Mouse (Mus musculus) liver, embryonic 12.5 days (tissue): Measurements from ENCODE around the gene Hist1h1d. TPM values are rescaled to one million over a fixed set of nuclear protein-coding genes. Genes with fewer than 3 reads are reported as not detected.

ENCODE experiments used
- ATAC-seq: fragments of 200-750 bp; cut with Nextera tagmentation; 2 replicates; pipeline ENCODE4 v1.8.0; 2017; ENCODE audit warnings: moderate number of reproducible peaks, mild to moderate bottlenecking, moderate library complexity
- H3K27ac ChIP-seq: fragments of 300-500 bp; sonication (generic); 2 replicates; pipeline ENCODE4 v1.5.1; 2016; ENCODE audit warnings: mild to moderate bottlenecking
- H3K27me3 ChIP-seq: fragments of 300-500 bp; sonication (generic); replicated peaks from 2 replicates; pipeline ENCODE4 v1.6.1; 2016; ENCODE audit warnings: mild to moderate bottlenecking, moderate library complexity
- H3K36me3 ChIP-seq: fragments of 300-500 bp; sonication (generic); 2 replicates; pipeline ENCODE4 v1.6.1; 2016; ENCODE audit warnings: mild to moderate bottlenecking, moderate library complexity
- H3K4me1 ChIP-seq: fragments of 300-500 bp; sonication (generic); 2 replicates; pipeline ENCODE4 v1.6.1; 2016
- H3K4me2 ChIP-seq: fragments of 300-500 bp; sonication (generic); 2 replicates; pipeline ENCODE4 v1.6.1; 2016; ENCODE audit warnings: mild to moderate bottlenecking, moderate library complexity
- H3K4me3 ChIP-seq: fragments of 300-500 bp; sonication (generic); 2 replicates; pipeline ENCODE4 v1.5.1; 2016; ENCODE audit warnings: mild to moderate bottlenecking, moderate library complexity
- H3K9ac ChIP-seq: fragments of 300-500 bp; sonication (generic); 2 replicates; pipeline ENCODE4 v1.6.1; 2016; ENCODE audit warnings: mild to moderate bottlenecking, moderate library complexity
- H3K9me3 ChIP-seq: fragments of 300-500 bp; sonication (generic); replicated peaks from 2 replicates; pipeline ENCODE4 v1.6.1; 2016; ENCODE audit warnings: mild to moderate bottlenecking, moderate library complexity
- microRNA-seq: library from miRNA; unstranded; fragments of <30 nt; microRNA quantifications from one replicate; pipeline ENCODE4, GENCODE M21; 2017
- polyA plus RNA-seq: library from polyadenylated mRNA; unstranded; fragments of >200 nt; fragmentation: Nextera tagmentation; extraction: Ambion mirVana; gene quantifications from 2 replicates; pipeline ENCODE4 v1.2.1, GENCODE M21; 2016

The Hist1h1d gene
- polyA plus RNA-seq, 1 experiment from 2014 or later, result 0.93 TPM

DNA sequence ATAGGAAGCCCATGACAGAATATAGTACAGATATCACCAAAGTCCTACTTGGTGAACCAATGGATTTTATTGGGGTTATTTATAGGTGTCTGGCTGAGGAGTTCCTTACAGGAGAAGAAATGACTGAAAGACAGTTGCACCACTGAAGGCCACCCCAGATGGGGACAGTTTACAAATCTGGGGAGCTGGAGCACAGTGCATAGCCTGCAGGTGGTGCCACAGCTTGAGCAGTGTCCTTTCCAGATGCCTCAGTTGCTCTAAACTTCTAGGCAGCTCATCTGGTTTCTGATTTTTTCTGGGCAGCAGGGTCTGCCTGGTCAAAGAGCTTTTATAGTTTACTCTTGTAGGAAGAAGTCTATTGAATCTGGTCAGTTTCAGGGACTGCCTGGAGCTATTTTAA lies 56.8 kb downstream of the Hist1h1d start:
- peaks cover 26% of the 10 kb centered on the region for H3K4me1 ChIP-seq
- H3K27ac ChIP-seq, result peak overlapping the region; percentile 86
- no peak overlapping the region for H3K4me3 ChIP-seq
- peak overlapping the region; percentile 43 for H3K4me2 ChIP-seq
- H3K9ac ChIP-seq, result peak overlapping the region; percentile 31; the same call in 1 of the 2 replicates
- H3K27me3 ChIP-seq, result no peaks in the 10 kb centered on the region
- peak; percentile 28; the same call in 1 of the 2 replicates for ATAC-seq
- H3K36me3 ChIP-seq, result peaks cover 14% of the 10 kb centered on the region
- no peaks in the 10 kb centered on the region for H3K9me3 ChIP-seq

Small RNA genes lying within 50 kb of the gene (microRNA-seq; reads per million reads assigned to microRNA genes)
- 2.8 reads per million for gene Gm44297
- not detected for gene Gm44359
- gene Gm44394, result not detected
- 4.9 reads per million, percentile 8 among the genes with 10 or more reads in this experiment for gene n-TStga1

Other genes starting within 250 kb of the Hist1h1d start
- 19.5 and 21.6 TPM in 2 replicates for gene Zfp322a, start 184.1 kb upstream of the Hist1h1d start, polyA plus RNA-seq
- 8.8 and 9.6 TPM in 2 replicates for gene Abt1, start 129.4 kb upstream of the Hist1h1d start, polyA plus RNA-seq
- gene Btn1a1, start 87.4 kb upstream of the Hist1h1d start, polyA plus RNA-seq, result 1.9 and 2.5 TPM in 2 replicates
- 0.07 TPM in 1 of 2 replicates, not detected in the other for gene Btn2a2, start 64.4 kb upstream of the Hist1h1d start, polyA plus RNA-seq
- gene Hist1h4h, start 22.2 kb upstream of the Hist1h1d start, polyA plus RNA-seq, result 4.4 and 4.7 TPM in 2 replicates
- gene Hist1h2af, start 19.4 kb upstream of the Hist1h1d start, polyA plus RNA-seq, result 7.8 and 13.9 TPM in 2 replicates
- 12.9 and 16.3 TPM in 2 replicates for gene Hist1h3g, start 17.8 kb upstream of the Hist1h1d start, polyA plus RNA-seq
- gene Hist1h2bh, start 9.9 kb upstream of the Hist1h1d start, polyA plus RNA-seq, result 1.4 and 1.5 TPM in 2 replicates
- 1.3 and 1.6 TPM in 2 replicates for gene Hist1h3f, start 9.2 kb upstream of the Hist1h1d start, polyA plus RNA-seq
- gene Hist1h4f, start 1.6 kb upstream of the Hist1h1d start, polyA plus RNA-seq, result 1.1 and 1.6 TPM in 2 replicates
- gene Hist1h3e, start 9.1 kb downstream of the Hist1h1d start, polyA plus RNA-seq, result 4.9 and 6.2 TPM in 2 replicates
- gene Hist1h2ae, start 18.0 kb downstream of the Hist1h1d start, polyA plus RNA-seq, result 106 and 109 TPM in 2 replicates
- 10.7 and 14.4 TPM in 2 replicates for gene Hist1h2bg, start 18.1 kb downstream of the Hist1h1d start, polyA plus RNA-seq
- 7.1 and 9.9 TPM in 2 replicates for gene Hist1h2bf, start 20.9 kb downstream of the Hist1h1d start, polyA plus RNA-seq
- 1.2 and 3.1 TPM in 2 replicates for gene Hist1h2ad, start 21.1 kb downstream of the Hist1h1d start, polyA plus RNA-seq
- 5.3 and 6.2 TPM in 2 replicates for gene Hist1h3d, start 22.5 kb downstream of the Hist1h1d start, polyA plus RNA-seq
- gene Hist1h4d, start 28.3 kb downstream of the Hist1h1d start, polyA plus RNA-seq, result 128 and 134 TPM in 2 replicates
- gene Hist1h2be, start 67.9 kb downstream of the Hist1h1d start, polyA plus RNA-seq, result 2.1 and 2.2 TPM in 2 replicates
- gene Hist1h1e, start 69.3 kb downstream of the Hist1h1d start, polyA plus RNA-seq, result 26.5 and 27.9 TPM in 2 replicates
- gene Hist1h2ac, start 130.7 kb downstream of the Hist1h1d start, polyA plus RNA-seq, result 0.91 and 1.3 TPM in 2 replicates
- gene Hist1h2bc, start 130.9 kb downstream of the Hist1h1d start, polyA plus RNA-seq, result 75.3 and 75.6 TPM in 2 replicates
- gene Hist1h1t, start 142.6 kb downstream of the Hist1h1d start, polyA plus RNA-seq, result not detected in 2 replicates
- gene Hist1h4c, start 145.2 kb downstream of the Hist1h1d start, polyA plus RNA-seq, result 8.6 and 11.6 TPM in 2 replicates
- gene Hfe, start 157.6 kb downstream of the Hist1h1d start, polyA plus RNA-seq, result 4.9 and 5.7 TPM in 2 replicates
- 56.9 and 57.2 TPM in 2 replicates for gene Hist1h1c, start 185.5 kb downstream of the Hist1h1d start, polyA plus RNA-seq
- gene Hist1h3c, start 192.3 kb downstream of the Hist1h1d start, polyA plus RNA-seq, result 4.8 and 6.7 TPM in 2 replicates
- 4.6 and 5.5 TPM in 2 replicates for gene Hist1h2bb, start 193.5 kb downstream of the Hist1h1d start, polyA plus RNA-seq
- gene Hist1h2ab, start 197.9 kb downstream of the Hist1h1d start, polyA plus RNA-seq, result 70.3 TPM in 2 replicates
- gene Hist1h3b, start 199.0 kb downstream of the Hist1h1d start, polyA plus RNA-seq, result 15.2 and 16.6 TPM in 2 replicates
- 4.5 and 5.7 TPM in 2 replicates for gene Hist1h4b, start 203.8 kb downstream of the Hist1h1d start, polyA plus RNA-seq
- 0.44 and 0.93 TPM in 2 replicates for gene Hist1h4a, start 208.0 kb downstream of the Hist1h1d start, polyA plus RNA-seq
- 5.5 and 6.8 TPM in 2 replicates for gene Hist1h3a, start 209.1 kb downstream of the Hist1h1d start, polyA plus RNA-seq
- gene Hist1h1a, start 210.4 kb downstream of the Hist1h1d start, polyA plus RNA-seq, result 4.9 and 5.8 TPM in 2 replicates
- gene Trim38, start 216.7 kb downstream of the Hist1h1d start, polyA plus RNA-seq, result not detected in 2 replicates